Mouse (Mus musculus) hematopoietic stem cell, adult 5-6 weeks (primary cell): Measurements from ENCODE around the gene Mkks. TPM values are rescaled to one million over a fixed set of nuclear protein-coding genes. Genes with fewer than 3 reads are reported as not detected.

Experiments used
- ATAC-seq, 2 experiments: fragments of 125-278 bp in 1 of 2; replicated peaks in 1 of 2; 2 replicates each; pipeline ENCODE4 v1.8.0; 2016 to 2017; ENCODE audit warnings: inconsistent platforms in 2 of 2, mild to moderate bottlenecking in 2 of 2, moderate number of reproducible peaks in 2 of 2, low read depth in 1 of 2, moderate TSS enrichment in 1 of 2; ENCODE audit not compliant: low FRiP score in 2 of 2, poor library complexity in 2 of 2, severe bottlenecking in 2 of 2, insufficient read depth in 1 of 2, low TSS enrichment in 1 of 2
- total RNA-seq: library from RNA; stranded (forward); fragments of 172-1452, 232-1000 nt; gene quantifications from 2 replicates; pipeline ENCODE4 v1.2.3, GENCODE M21; 2017

Mkks gene
- total RNA-seq = 7.1 and 10.8 TPM in 2 replicates

DNA sequence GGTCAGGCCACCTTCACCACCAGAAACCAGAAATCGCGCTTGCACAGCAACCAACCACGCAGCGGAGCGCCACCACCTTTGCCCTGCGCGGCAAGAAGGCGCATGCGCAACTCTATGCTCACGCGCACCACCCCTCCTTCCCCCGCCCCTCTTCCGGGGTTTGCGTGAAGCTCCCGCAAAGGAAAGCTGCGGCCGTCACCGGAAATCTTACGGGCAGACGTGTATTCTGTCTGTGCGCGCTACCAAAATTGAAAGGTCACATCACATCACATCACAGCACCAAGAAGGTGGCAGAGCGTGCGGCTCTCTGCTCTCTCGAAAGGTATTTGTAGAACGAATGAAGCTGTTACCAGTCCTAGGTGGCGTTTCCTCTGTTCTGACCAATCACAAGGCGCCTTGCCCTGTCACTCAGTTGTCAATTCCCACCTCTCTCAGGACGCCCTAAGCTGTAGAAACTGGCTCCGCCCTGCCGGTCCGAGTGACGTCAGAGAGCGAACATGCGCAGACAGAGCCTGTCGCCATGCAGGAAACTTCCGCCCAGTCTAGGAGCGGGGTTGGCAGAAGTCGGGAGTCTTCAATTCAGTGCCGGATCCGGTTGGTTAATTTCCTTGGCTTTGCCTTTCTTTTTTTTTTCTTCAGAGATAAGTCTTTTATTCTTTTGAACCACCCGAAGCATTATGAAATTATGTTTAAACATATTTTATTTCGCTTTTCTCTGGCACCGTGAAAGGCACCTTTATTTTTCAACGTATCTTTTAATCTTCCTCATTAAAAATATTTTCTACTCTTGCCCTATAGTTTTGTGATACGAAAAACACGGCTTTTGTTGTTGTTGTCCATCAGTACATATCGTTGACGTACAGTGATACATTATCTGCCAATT is at the start of gene Mkks, which contains the start of the genes Slx4ip and AL731706.1:
Mkks (minus strand) TSS at position 322 of the 883 bp plus-strand sequence.
Slx4ip (plus strand) TSS at position 151 of the 883 bp plus-strand sequence.
AL731706.1 (minus strand) TSS at position 322 of the 883 bp plus-strand sequence.
- ATAC-seq = peak; percentile 85 to 91

DNA sequence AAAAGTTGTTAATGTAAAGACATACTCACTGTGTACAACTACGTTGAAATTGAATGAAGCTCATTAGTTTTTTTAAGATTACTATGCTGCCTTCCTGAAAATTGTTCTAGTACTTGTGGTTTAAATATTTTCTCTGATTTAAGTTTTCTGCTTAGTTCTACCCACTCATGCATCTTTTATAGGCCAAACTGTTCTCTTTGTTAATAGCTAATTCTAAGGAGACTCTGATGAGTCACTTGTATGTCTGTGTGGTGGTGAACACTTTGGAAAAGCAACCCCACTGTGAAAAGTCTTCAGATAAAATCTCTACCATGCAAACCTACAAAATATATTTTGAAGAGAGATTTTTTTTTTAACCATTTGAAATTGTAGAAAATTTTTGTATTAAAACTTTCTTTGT is 47.1 kb upstream of the Mkks start:
- no peak for ATAC-seq

DNA sequence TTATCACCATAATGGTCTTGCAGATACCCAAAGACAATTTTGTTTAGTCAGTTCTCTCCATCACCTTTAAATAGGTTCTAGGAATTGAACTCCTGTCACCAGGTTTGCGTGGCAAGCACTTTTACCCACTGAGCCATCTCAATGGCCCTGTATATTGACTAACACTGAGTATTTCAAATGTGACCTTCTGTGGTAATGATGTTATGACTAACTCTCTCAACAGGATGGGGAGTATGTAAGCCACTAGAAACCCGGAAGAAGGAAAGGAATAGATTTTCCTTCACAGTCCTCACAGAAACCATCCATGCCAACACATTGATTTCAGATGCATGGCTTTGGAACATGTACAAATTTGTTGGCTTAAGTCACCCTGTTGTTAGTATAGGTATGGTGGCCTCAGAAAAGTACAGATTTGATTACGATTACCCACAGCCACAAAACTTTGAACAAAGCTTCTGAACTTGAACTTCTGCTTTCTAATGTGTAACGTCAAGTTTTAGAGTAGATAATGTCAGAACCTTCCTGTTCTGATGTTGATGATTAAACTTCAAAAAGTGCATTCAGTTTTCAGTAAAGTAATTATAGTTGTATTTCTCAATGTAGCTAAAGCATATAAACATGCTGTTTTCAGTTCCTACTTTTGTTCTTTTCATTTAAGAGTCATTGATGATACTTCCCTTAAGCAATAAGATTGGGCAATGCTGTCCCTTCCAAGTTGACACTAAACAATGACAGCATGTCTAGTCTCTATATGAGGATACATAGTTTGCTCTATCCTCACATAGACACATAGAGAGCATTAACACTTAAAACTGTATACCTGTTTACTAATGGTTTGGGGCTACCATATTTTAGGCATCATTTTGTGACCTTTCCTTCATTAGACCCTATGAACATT is 45.5 kb upstream of the Mkks start:
- peak; percentile 27 to 76; a peak in 2 of 4 replicates for ATAC-seq

GRCm38 (mm10) chr2:136921003-136921408 is 29.8 kb upstream of the Mkks start:
- peak; percentile 82 to 88 for ATAC-seq

GRCm38 (mm10) chr2:136920257-136920993 is 29.2 kb upstream of the Mkks start:
- ATAC-seq = no peak

GRCm38 (mm10) chr2:136919433-136919832 is 28.2 kb upstream of the Mkks start:
- ATAC-seq = peak; percentile 39 to 44

GRCm38 (mm10) chr2:136914334-136914902 is 23.2 kb upstream of the Mkks start:
- peak in 1 of 2 experiments; percentile 42; a peak in 1 of 4 replicates for ATAC-seq

DNA sequence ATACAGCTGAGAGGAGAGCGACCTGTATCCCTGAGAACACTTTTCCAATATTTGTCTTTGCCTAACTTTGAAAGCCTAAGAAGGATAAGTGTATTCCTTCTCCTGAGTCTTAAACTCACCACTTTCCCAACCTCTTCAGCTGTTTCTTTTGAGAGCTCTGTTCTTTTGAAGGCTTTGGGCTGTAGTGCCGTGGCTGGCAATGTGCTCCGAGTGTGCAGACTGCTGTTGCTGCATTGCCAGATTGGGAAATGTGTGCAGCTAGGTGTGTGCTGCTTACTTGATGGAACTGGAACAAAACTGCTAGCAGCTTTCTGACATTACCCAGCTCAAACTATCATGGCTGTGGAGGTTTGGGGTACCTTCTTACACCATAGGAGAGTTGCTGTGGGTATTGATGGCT is 21.8 kb upstream of the Mkks start:
- no peak for ATAC-seq

GRCm38 (mm10) chr2:136911958-136912411 is 20.8 kb upstream of the Mkks start:
- no peak for ATAC-seq

DNA sequence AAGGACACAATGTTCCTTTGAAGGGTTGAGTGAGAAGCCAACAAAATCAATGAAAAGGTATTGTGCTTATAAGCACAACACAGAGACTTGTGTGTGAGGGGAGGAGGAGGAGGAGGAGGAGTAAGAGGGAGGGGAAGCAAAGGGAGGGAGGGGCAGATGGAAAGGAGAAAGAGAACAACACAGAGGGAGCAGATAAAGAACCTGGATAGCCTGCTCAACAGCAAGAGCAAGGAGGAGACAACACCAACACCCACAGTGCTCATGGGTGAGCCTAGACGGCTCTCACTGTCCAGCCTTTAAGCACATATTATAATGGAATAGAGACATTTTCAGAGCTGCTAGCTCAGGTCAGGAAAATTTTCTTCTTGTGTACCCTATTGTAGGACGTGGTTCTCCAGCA is 18.1 kb upstream of the Mkks start:
- ATAC-seq = no peak

DNA sequence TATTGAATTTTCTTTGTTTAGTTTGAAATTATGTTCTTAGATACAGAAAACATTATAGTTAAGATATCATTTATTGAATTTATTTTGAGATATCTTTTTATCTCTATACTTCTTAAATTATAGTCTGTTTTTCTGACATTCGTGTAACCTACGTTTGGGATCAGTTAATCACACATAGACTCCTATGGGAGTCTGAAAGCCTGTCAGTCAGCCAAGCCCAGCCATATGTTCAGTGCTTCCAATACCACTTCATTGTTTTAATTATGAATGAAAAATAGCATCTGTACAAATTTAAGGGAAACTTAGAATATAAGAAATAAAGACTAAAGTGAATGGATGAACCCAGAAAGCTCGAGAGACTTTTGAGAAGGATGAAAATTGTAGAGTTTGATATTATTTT is 17.4 kb upstream of the Mkks start:
- ATAC-seq = no peak

- no peak for ATAC-seq
Observed at GRCm38 (mm10) chr2:136896131-136896530, 4.9 kb upstream of the Mkks start.

DNA sequence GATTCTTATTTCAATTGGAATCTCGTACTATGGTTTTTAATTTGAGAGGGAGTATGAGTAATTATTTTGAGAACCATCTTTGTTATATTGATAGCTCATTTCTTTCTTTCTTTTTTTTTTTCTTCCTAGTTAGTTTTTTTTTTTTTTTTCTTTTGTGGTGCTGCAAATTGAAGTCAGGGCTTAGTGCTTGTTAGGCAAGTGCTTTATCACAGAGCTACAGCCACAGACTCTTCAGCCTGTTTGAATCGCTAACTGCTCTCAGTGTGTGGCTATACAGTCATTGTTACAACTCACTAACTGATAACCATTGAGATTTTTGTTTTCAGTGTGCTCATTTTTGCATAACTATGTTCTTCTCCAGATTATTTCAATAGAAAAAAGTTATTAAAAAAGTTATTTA is 3.3 kb upstream of the Mkks start:
- no peak for ATAC-seq

GRCm38 (mm10) chr2:136891951-136892371 is 772 bp upstream of the Mkks start:
- ATAC-seq = peak; percentile 85 to 86

GRCm38 (mm10) chr2:136890716-136891067 is 497 bp downstream of the Mkks start:
- ATAC-seq = peak; percentile 46 to 54

DNA sequence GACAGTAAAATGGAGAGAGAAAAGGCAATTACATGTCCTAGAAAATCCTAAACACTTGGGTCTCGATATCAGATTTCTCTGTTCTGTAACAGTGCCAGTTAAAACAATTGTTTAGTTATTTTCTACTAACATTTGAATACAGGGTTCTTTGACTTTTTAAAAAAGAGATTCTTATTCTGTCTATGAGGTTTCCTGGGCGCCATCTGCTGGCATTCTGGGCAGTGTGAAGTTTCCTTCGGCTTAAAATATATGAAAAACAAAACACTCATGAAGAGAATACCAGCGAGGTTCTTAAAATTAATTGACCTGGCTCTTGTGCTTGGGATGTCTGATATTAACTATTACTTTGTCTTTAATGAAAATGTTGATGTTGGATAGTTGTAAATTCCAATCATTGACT is 4.3 kb downstream of the Mkks start:
- no peak for ATAC-seq

DNA sequence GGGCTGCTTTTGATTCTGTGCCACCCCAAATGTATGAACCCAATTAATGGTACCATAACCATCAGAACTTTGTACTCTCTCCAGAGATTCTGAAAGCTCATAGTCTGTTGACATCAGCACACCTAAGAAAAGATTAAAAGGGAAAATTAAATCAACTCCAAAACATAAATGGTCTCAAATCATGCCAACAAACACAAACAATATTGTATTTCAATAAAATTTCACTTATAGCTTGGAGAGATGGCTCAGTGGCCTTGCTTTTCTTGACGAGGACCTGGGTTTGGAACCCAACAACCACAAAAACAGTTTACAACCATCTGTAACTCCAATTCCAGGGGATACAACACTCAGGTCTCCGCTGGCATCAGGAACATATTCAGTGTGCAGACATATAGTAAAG is 5.6 kb downstream of the Mkks start, which contains the start of gene AL731706.2:
AL731706.2 (minus strand) TSS at position 101 of the 400 bp plus-strand sequence.
- ATAC-seq = no peak
